Mouse (Mus musculus) adrenal gland, postnatal 4 days (tissue): ENCODE measurements around the gene Adamtsl1. TPM values are rescaled to one million over a fixed set of nuclear protein-coding genes. Genes with fewer than 3 reads are reported as not detected.

Source experiments
- DNase-seq, 2 experiments: peaks; one replicate each; pipeline ENCODE4 v3.0.0; 2021 to 2022; ENCODE audit warnings: low spot score in 2 of 2, mixed read lengths in 2 of 2
- total RNA-seq, 2 experiments: library from RNA; stranded (reverse); gene quantifications; 2 replicates each; pipeline ENCODE4 v1.2.3; 2021

Adamtsl1 gene
- total RNA-seq, 2 experiments from 2014 or later: 15.8 to 20.9 TPM

GRCm38 (mm10) chr4:85669735-85670134 lies 155.8 kb downstream of the Adamtsl1 start:
- no peak for DNase-seq

GRCm38 (mm10) chr4:85672290-85672689 lies 158.3 kb downstream of the Adamtsl1 start:
- DNase-seq: no peak

GRCm38 (mm10) chr4:85677621-85678020 lies 163.6 kb downstream of the Adamtsl1 start:
- DNase-seq: no peak

GRCm38 (mm10) chr4:85686160-85686559 lies 172.2 kb downstream of the Adamtsl1 start:
- DNase-seq: no peak

GRCm38 (mm10) chr4:85695237-85695636 lies 181.3 kb downstream of the Adamtsl1 start:
- no peak for DNase-seq

- DNase-seq: no peak
Observed at GRCm38 (mm10) chr4:85707352-85708057, 193.5 kb downstream of the Adamtsl1 start.

GRCm38 (mm10) chr4:85709636-85710035 lies 195.7 kb downstream of the Adamtsl1 start:
- DNase-seq: no peak

- no peak for DNase-seq
Observed at GRCm38 (mm10) chr4:85724999-85725398, 211.0 kb downstream of the Adamtsl1 start.

GRCm38 (mm10) chr4:85727731-85728130 lies 213.8 kb downstream of the Adamtsl1 start:
- no peak for DNase-seq

- no peak for DNase-seq
Observed at GRCm38 (mm10) chr4:85728416-85728815, 214.4 kb downstream of the Adamtsl1 start.

- DNase-seq: no peak
Observed at GRCm38 (mm10) chr4:85740478-85740877, 226.5 kb downstream of the Adamtsl1 start.

GRCm38 (mm10) chr4:85741825-85742391 lies 227.9 kb downstream of the Adamtsl1 start:
- DNase-seq: no peak

GRCm38 (mm10) chr4:85743427-85743826 lies 229.5 kb downstream of the Adamtsl1 start:
- no peak for DNase-seq

- DNase-seq: no peak
Observed at GRCm38 (mm10) chr4:85762684-85763083, 248.7 kb downstream of the Adamtsl1 start.

- no peak for DNase-seq
Observed at GRCm38 (mm10) chr4:85763161-85764014, 249.4 kb downstream of the Adamtsl1 start.

GRCm38 (mm10) chr4:85764015-85764450 lies 250.1 kb downstream of the Adamtsl1 start:
- DNase-seq: no peak

- DNase-seq: no peak
Observed at GRCm38 (mm10) chr4:85764476-85764875, 250.5 kb downstream of the Adamtsl1 start.

GRCm38 (mm10) chr4:85767666-85768065 lies 253.7 kb downstream of the Adamtsl1 start:
- DNase-seq: no peak

- DNase-seq: no peak
Observed at GRCm38 (mm10) chr4:85768107-85768506, 254.1 kb downstream of the Adamtsl1 start.

GRCm38 (mm10) chr4:85782511-85782910 lies 268.5 kb downstream of the Adamtsl1 start:
- DNase-seq: no peak

GRCm38 (mm10) chr4:85783768-85784379 lies 269.9 kb downstream of the Adamtsl1 start:
- no peak for DNase-seq
